Mouse (Mus musculus) adrenal gland, postnatal 10 days (tissue): Measurements from ENCODE around the gene Kmt2a. TPM values are rescaled to one million over a fixed set of nuclear protein-coding genes. Genes with fewer than 3 reads are reported as not detected.

Experiments used
- total RNA-seq, 2 experiments: library from RNA; stranded (reverse); gene quantifications; 2 replicates each; pipeline ENCODE4 v1.2.3; 2021

The Kmt2a gene
- total RNA-seq, 2 experiments from 2014 or later = 21.4 to 34.8 TPM

Other genes with a start within 250 kb of the Kmt2a start
- gene Treh, start 208.1 kb downstream of the Kmt2a start, total RNA-seq = not detected
- gene Phldb1, start 146.1 kb downstream of the Kmt2a start, total RNA-seq = 10 to 100 TPM; 54.5 to 63.9 TPM
- 100 to 1,000 TPM; 138 to 150 TPM for gene Arcn1, start 113.5 kb downstream of the Kmt2a start, total RNA-seq
- gene Ift46, start 113.4 kb downstream of the Kmt2a start, total RNA-seq = 10 to 100 TPM; 73.0 to 87.7 TPM
- 10 to 100 TPM in 1 of 2 experiments, 1 to 10 TPM in 1; 4.3 to 10.4 TPM for gene Tmem25, start 82.0 kb downstream of the Kmt2a start, total RNA-seq
- 10 to 100 TPM; 37.0 to 92.7 TPM for gene Ttc36, start 78.2 kb downstream of the Kmt2a start, total RNA-seq
- gene Atp5l, start 39.4 kb upstream of the Kmt2a start, total RNA-seq = 100 to 1,000 TPM; 796 to 905 TPM
- gene Ube4a, start 84.3 kb upstream of the Kmt2a start, total RNA-seq = 10 to 100 TPM; 77.5 to 91.0 TPM
- gene Cd3g, start 99.1 kb upstream of the Kmt2a start, total RNA-seq = 1 to 10 TPM; 4.6 to 5.0 TPM
- 1 to 10 TPM; 3.0 to 3.1 TPM for gene Cd3d, start 100.5 kb upstream of the Kmt2a start, total RNA-seq
- gene Cd3e, start 128.3 kb upstream of the Kmt2a start, total RNA-seq = 1 to 10 TPM; 6.7 to 7.3 TPM
- 10 to 100 TPM; 15.1 to 16.4 TPM for gene Mpzl2, start 158.5 kb upstream of the Kmt2a start, total RNA-seq
- gene Mpzl3, start 173.9 kb upstream of the Kmt2a start, total RNA-seq = 1 to 10 TPM; 2.9 to 4.4 TPM
- gene Jaml, start 197.9 kb upstream of the Kmt2a start, total RNA-seq = 1 to 10 TPM in 1 of 2 experiments, under 1 TPM in 1; 0.70 to 1.8 TPM
- gene Scn2b, start 236.5 kb upstream of the Kmt2a start, total RNA-seq = 1 to 10 TPM; 6.7 to 7.5 TPM